13 mouse cellular contexts compared by ENCODE assay signal in the genomic region with DNA sequence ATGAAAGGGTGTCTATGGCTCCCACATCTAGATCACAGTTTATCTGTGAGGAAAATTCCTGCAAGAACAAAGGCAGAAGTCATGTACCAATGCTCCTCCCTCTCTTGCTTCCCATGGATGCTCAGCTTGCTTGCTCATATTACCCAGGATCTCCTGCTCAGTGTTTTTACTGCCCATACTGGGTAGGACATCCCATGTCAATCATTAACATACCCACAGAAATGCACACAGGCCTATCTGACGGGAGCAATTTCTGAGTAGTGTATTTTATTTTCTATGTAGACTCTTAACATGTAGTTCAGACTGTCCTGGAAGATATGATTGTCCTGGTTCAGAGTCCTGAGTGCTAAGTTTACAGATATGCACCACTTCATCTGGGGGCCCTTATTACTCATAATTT. TPM values are rescaled to one million over a fixed set of nuclear protein-coding genes. Genes with fewer than 3 reads are reported as not detected.
"Had no signal": no experiment of that assay in that cellular context is flagged by ENCODE, and none has a peak within 500 bp of the region (broad histone marks: within the 10 kb centered on the region; RNA-seq: fewer than 3 reads in every experiment).

No protein-coding gene starts in this region.

RNA-seq across cellular contexts. Expression of gene Hsd3b4, which starts 14.2 kb away (rescaled TPM):
- polyA plus RNA-seq: lung, adult 2 months; lung, postnatal 0 days; macrophage; midbrain, embryonic 11.5 days; midbrain, embryonic 13.5 days; midbrain, embryonic 15.5 days; midbrain, postnatal 0 days; neural tube, embryonic 12.5 days; neural tube, embryonic 14.5 days; spleen, adult 2 months; stomach, embryonic 15.5 days; stomach, postnatal 0 days; urinary bladder, adult 2 months had no signal
